Mouse (Mus musculus) intestine, postnatal 0 days (tissue): ENCODE measurements around the gene Krt88. TPM values are rescaled to one million over a fixed set of nuclear protein-coding genes. Genes with fewer than 3 reads are reported as not detected.
A peak's percentile ranks its signal among the peaks of the same experiment; 100 is the strongest.

Experiments
- ATAC-seq: fragments of 200-750 bp; cut with Nextera tagmentation; 2 replicates; pipeline ENCODE4 v1.8.0; 2017; ENCODE audit warnings: mild to moderate bottlenecking, moderate TSS enrichment, moderate library complexity
- H3K27ac ChIP-seq: fragments of 300-500 bp; sonication (generic); 2 replicates; pipeline ENCODE4 v1.5.1; 2014; ENCODE audit warnings: mild to moderate bottlenecking, low read depth, low read length, moderate library complexity
- H3K27me3 ChIP-seq: fragments of 300-500 bp; sonication (generic); replicated peaks from 2 replicates; pipeline ENCODE4 v1.6.1; 2014; ENCODE audit warnings: low read length, mixed read lengths; ENCODE audit not compliant: control insufficient read depth, insufficient read depth
- H3K36me3 ChIP-seq: fragments of 300-500 bp; sonication (generic); 2 replicates; pipeline ENCODE4 v1.6.1; 2014; ENCODE audit warnings: mild to moderate bottlenecking, moderate library complexity; ENCODE audit not compliant: control insufficient read depth, insufficient read depth
- H3K4me1 ChIP-seq: fragments of 300-500 bp; sonication (generic); replicated peaks from 2 replicates; pipeline ENCODE4 v1.6.1; 2014; ENCODE audit warnings: antibody characterized with exemption, low read length, mixed read lengths; ENCODE audit not compliant: control insufficient read depth, insufficient read depth
- H3K4me2 ChIP-seq: fragments of 300-500 bp; sonication (generic); replicated peaks from 2 replicates; pipeline ENCODE4 v1.6.1; 2014; ENCODE audit warnings: low read depth, mild to moderate bottlenecking, moderate library complexity
- H3K4me3 ChIP-seq: fragments of 300-500 bp; sonication (generic); 2 replicates; pipeline ENCODE4 v1.5.1; 2014; ENCODE audit warnings: low read depth, low read length
- H3K9ac ChIP-seq: fragments of 300-500 bp; sonication (generic); 2 replicates; pipeline ENCODE4 v1.6.1; 2014; ENCODE audit warnings: mild to moderate bottlenecking, low read depth, low read length
- H3K9me3 ChIP-seq: fragments of 300-500 bp; sonication (generic); 2 replicates; pipeline ENCODE4 v1.6.1; 2016; ENCODE audit warnings: mixed run types; ENCODE audit not compliant: control insufficient read depth
- CTCF ChIP-seq: sonication (generic); IDR thresholded peaks from 2 replicates; pipeline ENCODE4 v1.5.1; 2016; ENCODE audit warnings: low read depth, mild to moderate bottlenecking, control low read depth, antibody characterized with exemption, moderate library complexity
- WGBS: fragments of 180-500 bp; shearing (Covaris S2); extraction: QIAGEN DNeasy Blood & Tissue Kit; methylation state at CpG from one replicate; pipeline ENCODE4 v1.1.7; 2014; 5-methylcytosine and 5-hydroxymethylcytosine counted together
- polyA plus RNA-seq: library from polyadenylated mRNA; unstranded; fragments of >200 nt; fragmentation: Nextera tagmentation; extraction: Ambion mirVana; gene quantifications from 2 replicates; pipeline ENCODE4 v1.2.1, GENCODE M21; 2015

Krt88 gene
- polyA plus RNA-seq, 1 experiment from 2014 or later: not detected

GRCm38 (mm10) chr15:101418950-101419349 lies 28.6 kb upstream of the Krt88 start:
- H3K27me3 ChIP-seq: no peaks in the 10 kb centered on the region
- H3K9ac ChIP-seq: no peak overlapping the region
- no peaks in the 10 kb centered on the region for H3K9me3 ChIP-seq
- H3K4me1 ChIP-seq: no peaks in the 10 kb centered on the region
- ATAC-seq: no peak
- TF ChIP-seq CTCF: no peak
- no peak overlapping the region for H3K4me2 ChIP-seq
- H3K27ac ChIP-seq: no peak overlapping the region
- peaks cover 25% of the 10 kb centered on the region; the same call in 1 of the 2 replicates for H3K36me3 ChIP-seq
- no peak overlapping the region for H3K4me3 ChIP-seq
- WGBS: 73% methylated on average over 4 of the region's 4 CpGs

DNA sequence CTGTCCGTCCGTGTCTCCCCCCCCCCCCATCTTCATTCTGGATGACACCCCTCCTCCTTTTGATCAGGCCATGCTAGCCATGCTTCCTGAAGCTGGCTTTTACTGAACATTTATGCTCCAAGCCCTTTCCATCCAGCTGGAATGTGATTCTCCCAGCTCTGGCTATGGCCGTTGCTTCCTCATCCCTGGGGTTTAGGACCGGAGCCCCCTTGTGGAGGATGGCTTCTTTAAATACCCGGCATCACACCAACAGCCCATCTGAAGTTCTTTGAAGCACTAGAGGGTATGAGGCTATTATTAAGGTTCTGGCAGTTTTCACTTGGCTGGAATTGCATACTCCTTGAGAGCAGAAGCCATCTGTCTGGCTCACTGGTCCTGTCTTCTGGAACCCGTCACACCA lies 26.6 kb upstream of the Krt88 start:
- Histone ChIP-seq H3K9me3 (no peaks in the 10 kb centered on the region), H3K4me3 (no peak overlapping the region), H3K4me2 (no peak overlapping the region), H3K4me1 (no peaks in the 10 kb centered on the region), H3K27me3 (no peaks in the 10 kb centered on the region), H3K27ac (no peak overlapping the region), H3K36me3 (peaks cover 25% of the 10 kb centered on the region; the same call in 1 of the 2 replicates), H3K9ac (no peak overlapping the region)
- ATAC-seq: no peak
- peak; percentile 64 for TF ChIP-seq CTCF
- WGBS: 39% methylated on average over 4 of the region's 6 CpGs

- Histone ChIP-seq H3K9ac (no peak overlapping the region), H3K27ac (no peak overlapping the region), H3K4me3 (no peak overlapping the region), H3K4me1 (no peaks in the 10 kb centered on the region), H3K27me3 (no peaks in the 10 kb centered on the region), H3K4me2 (no peak overlapping the region), H3K9me3 (no peaks in the 10 kb centered on the region), H3K36me3 (peaks cover 25% of the 10 kb centered on the region; the same call in 1 of the 2 replicates)
- WGBS: 18% methylated on average over 5 of the region's 5 CpGs
- ATAC-seq: no peak; the same call in 1 of the 2 replicates
- TF ChIP-seq CTCF: no peak
These were observed 22.6 kb upstream of the Krt88 start for GRCm38 (mm10) chr15:101424914-101425313.

- no peaks in the 10 kb centered on the region for H3K9me3 ChIP-seq
- peak; percentile 52 for ATAC-seq
- peaks cover 18% of the 10 kb centered on the region for H3K27me3 ChIP-seq
- H3K27ac ChIP-seq: no peak overlapping the region
- no peak for TF ChIP-seq CTCF
- WGBS: 73% methylated on average over 7 of the region's 7 CpGs
- no peaks in the 10 kb centered on the region for H3K36me3 ChIP-seq
- no peak overlapping the region for H3K9ac ChIP-seq
- H3K4me3 ChIP-seq: no peak overlapping the region
- no peaks in the 10 kb centered on the region for H3K4me1 ChIP-seq
- no peak overlapping the region for H3K4me2 ChIP-seq
These were observed 10.9 kb upstream of the Krt88 start for GRCm38 (mm10) chr15:101436611-101437010.

DNA sequence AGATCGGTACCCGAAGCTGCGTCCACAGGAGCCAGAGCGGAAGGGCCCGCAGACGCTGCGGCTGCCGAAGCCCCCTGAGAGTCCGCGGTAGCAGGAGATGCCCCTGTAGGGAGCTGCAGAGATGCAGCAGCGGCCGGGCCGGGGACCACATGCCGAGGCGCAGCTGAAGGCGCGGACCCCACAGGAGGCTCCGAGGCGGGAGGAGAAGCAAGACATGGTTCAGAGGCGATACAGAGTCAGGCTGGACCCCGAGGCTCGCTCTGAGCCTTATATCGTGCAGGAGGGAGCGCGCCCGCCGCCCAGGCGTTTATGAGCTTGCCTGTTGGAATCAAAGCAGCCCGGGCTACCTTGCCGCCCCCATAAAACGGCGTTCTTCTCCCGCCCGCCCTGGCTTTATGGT lies 9.0 kb upstream of the Krt88 start, which contains the start of gene Krt87:
Gene Krt87 (minus strand): TSS at position 250 of the 400 bp plus-strand sequence.
- no peak within 1 kb of the TSS for H3K27ac ChIP-seq
- 4% methylated on average over 34 of the region's 34 CpGs for WGBS
- H3K4me2 ChIP-seq: peak within 1 kb of the TSS; percentile 35; the same call in 1 of the 2 replicates
- ATAC-seq: no peak
- no peak within 1 kb of the TSS for H3K9ac ChIP-seq
- H3K4me1 ChIP-seq: no peaks in the 10 kb centered on the region
- peaks cover 18% of the 10 kb centered on the region for H3K27me3 ChIP-seq
- no peak for TF ChIP-seq CTCF
- H3K36me3 ChIP-seq: no peaks in the 10 kb centered on the region
- no peaks in the 10 kb centered on the region for H3K9me3 ChIP-seq
- H3K4me3 ChIP-seq: peak within 1 kb of the TSS; percentile 18; the same call in 1 of the 2 replicates

- 68% methylated on average over 4 of the region's 4 CpGs for WGBS
- H3K9me3 ChIP-seq: no peaks in the 10 kb centered on the region
- no peak overlapping the region for H3K27ac ChIP-seq
- H3K4me1 ChIP-seq: no peaks in the 10 kb centered on the region
- H3K9ac ChIP-seq: no peak overlapping the region
- peaks cover 18% of the 10 kb centered on the region for H3K27me3 ChIP-seq
- no peak overlapping the region for H3K4me3 ChIP-seq
- no peak overlapping the region for H3K4me2 ChIP-seq
- ATAC-seq: no peak
- no peak for TF ChIP-seq CTCF
- H3K36me3 ChIP-seq: no peaks in the 10 kb centered on the region
These were observed 6.7 kb upstream of the Krt88 start for GRCm38 (mm10) chr15:101440837-101441236.

- WGBS: 69% methylated on average over 11 of the region's 11 CpGs
- H3K27me3 ChIP-seq: no peaks in the 10 kb centered on the region
- no peaks in the 10 kb centered on the region for H3K36me3 ChIP-seq
- H3K9me3 ChIP-seq: no peaks in the 10 kb centered on the region
- H3K27ac ChIP-seq: no peak overlapping the region
- TF ChIP-seq CTCF: no peak
- H3K9ac ChIP-seq: no peak overlapping the region
- H3K4me3 ChIP-seq: no peak overlapping the region
- H3K4me2 ChIP-seq: no peak overlapping the region
- no peak for ATAC-seq
- no peaks in the 10 kb centered on the region for H3K4me1 ChIP-seq
These were observed 972 bp upstream of the Krt88 start for GRCm38 (mm10) chr15:101446572-101446971.
